Mouse (Mus musculus) heart, postnatal 0 days (tissue): ENCODE measurements at regions not wholly inside any gene's neighbourhood (a gene's known extent, or its start where the extent isn't known, plus 50 kb on each side); places are given as distances from the start of the nearest gene placed in this dataset.

Experiments used
- CTCF ChIP-seq: IDR thresholded peaks from 2 replicates; pipeline ENCODE4 v1.5.1; 2016; ENCODE audit warnings: antibody characterized with exemption, control low read depth, low read depth
- EP300 ChIP-seq: IDR thresholded peaks from 2 replicates; pipeline ENCODE4 v1.6.1; 2016; ENCODE audit warnings: antibody characterized with exemption, low read depth

- TF ChIP-seq CTCF (no peak), EP300 (no peak)
These were observed 585.6 kb upstream of the Adgrl4 start for GRCm38 (mm10) chr3:150852107-150852506.
